Mouse (Mus musculus): ENCODE results near the gene Lrrc1.

DNA sequence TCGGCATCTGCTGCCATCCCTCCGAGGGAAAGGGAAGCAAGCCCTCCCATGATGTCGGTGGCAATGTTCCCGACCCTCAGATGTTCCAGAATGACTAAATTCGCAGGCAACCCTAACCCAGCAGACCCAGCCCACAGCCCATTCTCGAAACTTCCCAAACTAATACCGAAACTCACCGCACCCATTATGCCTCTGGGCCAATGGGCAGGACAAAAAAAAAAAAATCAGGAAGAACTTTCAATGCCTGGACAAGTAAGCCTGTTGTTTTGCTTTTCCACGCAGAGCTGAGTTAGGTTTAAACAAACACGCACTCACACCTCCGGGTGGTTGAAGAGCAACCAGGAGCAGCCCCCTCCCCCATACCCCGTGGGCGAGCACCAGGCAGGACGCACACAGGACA is 118.6 kb downstream of the Lrrc1 start:
- TF ChIP-seq POLR2A (IDR thresholded peaks at IDR 0.05; ENCODE audit: control insufficient read depth, low read depth, low read length) (no peak), CTCF (IDR thresholded peaks at IDR 0.05; ENCODE audit: control insufficient read depth, insufficient read depth, insufficient replicate concordance, low read depth, low read length) (no peak)
